Mouse (Mus musculus): Measurements from ENCODE around the gene Gpc5.

- TF ChIP-seq CTCF (IDR thresholded peaks at IDR 0.05; ENCODE audit: insufficient read depth, low read length): no peak
- no peak for TF ChIP-seq POLR2A (IDR thresholded peaks at IDR 0.05; ENCODE audit: borderline replicate concordance, extremely low read depth, low read depth, low read length)
These were observed 1035.9 kb downstream of the Gpc5 start for GRCm38 (mm10) chr14:116127943-116128342.
